Mouse (Mus musculus) spleen, adult 2 months (tissue): ENCODE data around the gene Ndufa4l2. TPM values are rescaled to one million over a fixed set of nuclear protein-coding genes. Genes with fewer than 3 reads are reported as not detected.

Experiments used
- DNase-seq, 2 experiments: peaks; one replicate each; pipeline versions ENCODE4 v3.0.0 to v3.0.0-alpha.2; 2012 to 2021; ENCODE audit warnings: low spot score in 2 of 2, low read depth in 1 of 2
- H3K27ac ChIP-seq: fragments of 200-500 bp; 2 replicates; pipeline ENCODE4 v1.5.1; 2012; ENCODE audit warnings: low read length, inconsistent platforms; ENCODE audit not compliant: insufficient read depth
- H3K27me3 ChIP-seq: fragments of 200-500 bp; 2 replicates; pipeline ENCODE4 v1.6.1; 2012; ENCODE audit warnings: mild to moderate bottlenecking, moderate library complexity, low read length, inconsistent platforms; ENCODE audit not compliant: control insufficient read depth, insufficient read depth
- H3K36me3 ChIP-seq: fragments of 200-500 bp; 2 replicates; pipeline ENCODE4 v1.6.1; 2012; ENCODE audit warnings: mild to moderate bottlenecking, low read length, inconsistent platforms; ENCODE audit not compliant: control insufficient read depth, insufficient read depth
- H3K4me1 ChIP-seq: fragments of 200-500 bp; 2 replicates; pipeline ENCODE4 v1.6.1; 2011; ENCODE audit warnings: inconsistent platforms; ENCODE audit not compliant: control insufficient read depth, insufficient read depth, insufficient read length
- H3K4me3 ChIP-seq: fragments of 200-500 bp; 2 replicates; pipeline ENCODE4 v1.5.1; 2011; ENCODE audit warnings: mild to moderate bottlenecking, inconsistent platforms; ENCODE audit not compliant: insufficient read depth, insufficient read length; ENCODE audit errors: extremely low read depth
- CTCF ChIP-seq: fragments of 200-500 bp; IDR thresholded peaks from 2 replicates; pipeline ENCODE4 v1.5.1; 2011; ENCODE audit warnings: mild to moderate bottlenecking, inconsistent platforms; ENCODE audit not compliant: insufficient read depth, insufficient read length, insufficient replicate concordance; ENCODE audit errors: extremely low read depth
- POLR2A ChIP-seq: fragments of 200-500 bp; IDR thresholded peaks from 2 replicates; pipeline ENCODE4 v1.6.1; 2011; ENCODE audit warnings: low read depth, low read length, inconsistent platforms
- WGBS: fragments of 180-500 bp; shearing (Covaris S2); methylation state at CpG from one replicate; pipeline ENCODE4 v1.1.7; 2018; 5-methylcytosine and 5-hydroxymethylcytosine counted together
- polyA plus RNA-seq: library from polyadenylated mRNA; depleted of rRNA; stranded (reverse); fragments of >200 nt; gene quantifications from 2 replicates; pipeline ENCODE4 v1.2.3, GENCODE M21; 2012; rRNA removed

Gene Ndufa4l2
- 6.9 and 12.2 TPM in 2 replicates for polyA plus RNA-seq

DNA sequence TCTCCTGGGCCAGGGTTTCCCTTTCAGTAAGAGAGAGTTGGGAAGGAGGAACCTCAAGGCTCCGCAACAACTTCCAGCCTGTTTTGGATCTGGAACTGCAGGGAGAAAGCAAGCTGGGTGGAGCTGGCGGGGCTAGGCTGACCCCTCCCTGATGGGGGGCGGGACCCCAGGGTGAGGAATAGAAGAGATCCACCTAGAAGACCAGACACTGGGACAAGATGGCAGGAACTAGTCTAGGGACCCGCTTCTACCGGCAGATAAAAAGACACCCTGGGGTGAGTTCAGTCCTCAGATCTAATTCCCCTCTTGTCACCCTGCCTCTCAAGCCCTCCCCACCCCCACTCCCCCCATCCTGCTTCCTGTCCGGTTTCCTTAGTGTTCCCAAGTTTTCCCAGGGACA is at the start of gene Ndufa4l2:
TSS of gene Ndufa4l2 (plus strand) at position 204 of the 400 bp plus-strand sequence.
- Histone ChIP-seq H3K27ac (no peak within 1 kb of the TSS), H3K4me3 (no peak within 1 kb of the TSS), H3K27me3 (peaks cover 12% of the 10 kb centered on the region), H3K36me3 (peaks cover 18% of the 10 kb centered on the region), H3K4me1 (peaks cover 13% of the 10 kb centered on the region; the same call in 1 of the 2 replicates)
- 33% methylated on average over 6 of the region's 6 CpGs for WGBS
- DNase-seq, result no peak
- TF ChIP-seq POLR2A (no peak), CTCF (no peak)

DNA sequence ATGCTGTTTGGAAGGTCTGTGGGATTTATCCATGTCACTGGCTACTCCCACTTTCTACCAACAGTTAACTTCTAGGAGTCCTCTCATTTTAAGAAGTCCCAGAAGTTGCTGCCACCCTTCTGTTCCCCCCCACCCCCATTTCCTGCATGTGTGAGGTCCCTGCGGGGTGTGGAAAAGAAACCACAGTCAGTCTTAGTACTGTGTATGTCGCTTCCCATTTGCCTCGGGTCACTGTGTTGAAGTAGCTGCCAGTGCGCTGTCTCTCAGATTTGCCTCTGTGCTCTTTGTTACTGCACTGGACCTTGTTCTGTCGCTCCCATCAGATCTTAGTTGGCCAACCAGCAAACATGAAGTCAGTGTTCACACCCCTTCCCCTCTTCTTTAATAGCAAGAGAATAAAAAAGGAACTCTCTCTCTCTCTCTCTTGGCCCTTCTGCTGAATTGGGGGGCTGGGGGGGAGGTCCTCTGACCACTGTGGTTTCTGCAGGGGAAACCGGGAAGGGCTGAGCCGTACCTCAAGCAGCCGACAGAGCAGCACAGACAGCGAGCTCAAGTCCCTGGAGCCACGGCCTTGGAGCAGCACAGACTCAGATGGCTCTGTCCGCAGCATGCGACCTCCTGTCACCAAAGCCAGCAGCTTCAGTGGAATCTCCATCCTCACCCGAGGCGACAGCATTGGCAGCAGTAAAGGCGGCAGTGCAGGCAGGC is 43.3 kb upstream of the Ndufa4l2 start:
- TF ChIP-seq CTCF, result no peak
- TF ChIP-seq POLR2A, result no peak
- Histone ChIP-seq H3K27ac (no peak overlapping the region), H3K27me3 (no peaks in the 10 kb centered on the region), H3K4me3 (no peak overlapping the region), H3K4me1 (peaks cover 5% of the 10 kb centered on the region), H3K36me3 (peaks cover 14% of the 10 kb centered on the region)
- 16% methylated on average over 15 of the region's 15 CpGs for WGBS
- DNase-seq, result no peak

DNA sequence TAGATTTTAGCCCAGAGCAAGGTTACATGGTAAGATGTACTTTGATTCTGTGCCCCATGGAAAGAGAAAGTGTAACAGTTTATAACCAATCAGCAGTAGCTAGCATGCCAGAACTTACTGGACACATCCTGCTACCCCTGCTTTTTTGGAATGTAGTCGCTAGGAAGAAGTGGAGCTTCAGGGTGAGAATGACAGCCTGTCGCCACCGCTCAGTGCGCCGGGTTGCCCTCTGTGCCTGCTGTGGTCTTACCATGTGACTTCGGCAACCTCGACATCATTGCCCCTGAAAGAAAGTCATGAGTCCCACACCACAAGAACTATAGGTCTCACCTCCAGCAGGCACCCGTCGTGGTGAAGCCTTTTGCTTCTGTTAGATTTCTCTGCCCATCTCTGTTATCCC is 42.0 kb upstream of the Ndufa4l2 start:
- no peak for DNase-seq
- peaks cover 19% of the 10 kb centered on the region for H3K36me3 ChIP-seq
- WGBS, result 51% methylated on average over 9 of the region's 9 CpGs

DNA sequence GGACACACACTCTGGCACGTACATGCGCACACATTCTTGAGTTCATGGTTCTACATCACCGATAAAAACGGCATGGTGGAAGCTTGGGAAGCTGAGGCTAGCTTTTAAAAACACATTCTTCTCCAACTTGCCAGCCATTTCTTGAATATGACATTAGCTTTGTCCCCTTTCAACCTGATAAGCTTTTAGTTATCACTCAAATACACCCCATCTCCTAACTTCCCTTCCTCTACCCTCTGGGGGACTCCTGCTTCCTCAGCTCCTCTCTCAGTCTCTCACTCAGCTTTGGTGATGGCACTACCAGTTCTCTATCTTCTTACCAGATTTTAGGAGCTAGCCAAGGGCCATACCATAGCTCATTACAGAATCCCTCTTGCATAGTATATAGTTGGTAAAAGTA is 39.6 kb upstream of the Ndufa4l2 start:
- peaks cover 18% of the 10 kb centered on the region for H3K36me3 ChIP-seq
- DNase-seq, result no peak
- H3K27me3 ChIP-seq, result no peaks in the 10 kb centered on the region
- TF ChIP-seq CTCF, result no peak
- no peak for TF ChIP-seq POLR2A
- H3K4me1 ChIP-seq, result peaks cover 5% of the 10 kb centered on the region
- WGBS, result 94% methylated on average over 4 of the region's 4 CpGs
- no peak overlapping the region for H3K27ac ChIP-seq
- no peak overlapping the region for H3K4me3 ChIP-seq

More for the DNA sequence above, 42.0 kb upstream of the Ndufa4l2 start:
- Histone ChIP-seq H3K27ac (no peak overlapping the region), H3K27me3 (no peaks in the 10 kb centered on the region), H3K4me3 (no peak overlapping the region), H3K4me1 (peaks cover 5% of the 10 kb centered on the region)
- no peak for TF ChIP-seq POLR2A
- no peak for TF ChIP-seq CTCF

DNA sequence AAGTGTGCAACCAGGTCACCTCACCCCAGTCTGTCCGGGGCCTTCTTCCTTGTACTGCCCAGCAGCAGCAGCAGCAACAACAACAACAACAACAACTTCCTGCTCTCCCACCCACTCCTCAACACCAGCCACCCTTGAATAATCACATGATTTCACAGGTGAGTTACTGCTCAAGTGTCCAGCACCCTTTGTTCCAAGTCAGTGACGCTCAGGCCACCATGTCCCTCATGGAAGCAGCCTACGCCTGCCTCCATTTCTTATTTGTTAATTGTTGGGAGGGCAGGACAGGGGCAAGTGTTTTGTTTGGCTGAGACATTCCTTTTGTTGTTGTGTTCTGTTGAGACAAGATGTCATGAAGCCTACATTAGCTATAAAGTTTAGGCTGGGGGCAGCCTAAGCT is 38.2 kb upstream of the Ndufa4l2 start:
- 95% methylated on average over 3 of the region's 3 CpGs for WGBS

DNA sequence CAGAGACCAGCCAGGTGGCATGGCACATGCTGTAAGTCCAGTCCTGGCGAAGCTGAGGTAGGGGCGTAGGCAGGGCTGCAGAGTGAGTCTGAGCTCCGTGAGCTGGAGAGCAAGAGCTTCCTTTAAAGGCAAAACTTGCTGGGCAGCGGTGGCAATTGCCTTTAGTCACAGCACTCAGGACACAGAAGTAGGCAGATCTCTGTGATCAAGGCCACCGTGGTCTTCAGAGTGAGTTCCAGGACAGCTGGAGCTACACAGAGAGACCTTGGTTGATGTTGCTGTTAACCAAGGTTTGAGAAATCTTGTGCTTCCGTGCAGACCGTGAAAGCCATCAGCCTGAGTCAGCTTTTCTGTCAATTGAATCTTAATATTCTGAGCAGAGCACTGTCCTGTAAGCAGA is 37.5 kb upstream of the Ndufa4l2 start:
- H3K4me3 ChIP-seq, result no peak overlapping the region
- WGBS, result 88% methylated on average over 7 of the region's 7 CpGs
- H3K36me3 ChIP-seq, result peaks cover 18% of the 10 kb centered on the region
- TF ChIP-seq POLR2A (no peak), CTCF (no peak)
- H3K4me1 ChIP-seq, result no peaks in the 10 kb centered on the region; the same call in 1 of the 2 replicates
- no peak overlapping the region for H3K27ac ChIP-seq
- no peaks in the 10 kb centered on the region for H3K27me3 ChIP-seq
- no peak for DNase-seq

More for the DNA sequence above, 38.2 kb upstream of the Ndufa4l2 start:
- no peak for DNase-seq
- Histone ChIP-seq H3K27me3 (no peaks in the 10 kb centered on the region), H3K36me3 (peaks cover 18% of the 10 kb centered on the region), H3K4me3 (no peak overlapping the region), H3K27ac (no peak overlapping the region), H3K4me1 (peaks cover 5% of the 10 kb centered on the region)
- TF ChIP-seq POLR2A, result no peak
- TF ChIP-seq CTCF, result no peak

DNA sequence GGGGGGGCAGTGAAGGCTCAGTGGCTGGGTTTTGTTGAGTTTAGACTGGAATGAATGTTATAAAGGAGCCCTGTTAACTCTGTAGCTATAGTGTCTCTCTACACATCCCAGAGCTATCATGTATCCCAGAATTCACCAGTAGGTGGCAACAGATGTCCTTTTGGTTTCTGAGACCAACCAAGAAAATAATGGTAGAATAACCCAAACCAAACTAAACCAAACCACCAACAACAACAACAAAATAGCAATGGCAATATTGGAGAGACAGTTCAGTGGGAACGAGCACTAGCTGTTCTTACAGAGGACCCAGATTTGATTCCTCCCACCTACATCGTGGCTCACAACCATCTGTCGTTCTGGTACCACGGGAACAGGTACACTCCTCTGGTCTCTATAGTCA is 35.6 kb upstream of the Ndufa4l2 start:
- 91% methylated on average over 4 of the region's 4 CpGs for WGBS
- peaks cover 15% of the 10 kb centered on the region for H3K36me3 ChIP-seq

More for the DNA sequence above, 35.6 kb upstream of the Ndufa4l2 start:
- Histone ChIP-seq H3K4me1 (no peaks in the 10 kb centered on the region; the same call in 1 of the 2 replicates), H3K27me3 (no peaks in the 10 kb centered on the region), H3K27ac (no peak overlapping the region), H3K4me3 (no peak overlapping the region)
- DNase-seq, result no peak
- TF ChIP-seq CTCF (no peak), POLR2A (no peak)
